Mouse (Mus musculus) heart, adult 2 months (tissue): ENCODE measurements at regions not wholly inside any gene's neighbourhood (a gene's known extent, or its start where the extent isn't known, plus 50 kb on each side); places are given as distances from the start of the nearest gene placed in this dataset.
A peak's percentile ranks its signal among the peaks of the same experiment; 100 is the strongest.

ENCODE experiments used
- DNase-seq, 2 experiments: peaks; one replicate each; pipeline ENCODE4 v3.0.0; 2021
- H3K27ac ChIP-seq: fragments of 200-600 bp; 2 replicates; pipeline ENCODE4 v1.8.1; 2022
- H3K27me3 ChIP-seq: fragments of 200-500 bp; 2 replicates; pipeline ENCODE4 v1.6.1; 2012; ENCODE audit warnings: mild to moderate bottlenecking, low read length, inconsistent platforms, mixed read lengths; ENCODE audit not compliant: control insufficient read depth, insufficient read depth
- H3K36me3 ChIP-seq: fragments of 200-500 bp; 2 replicates; pipeline ENCODE4 v1.6.1; 2012; ENCODE audit warnings: low read length, inconsistent platforms; ENCODE audit not compliant: control insufficient read depth, insufficient read depth
- H3K4me1 ChIP-seq: fragments of 200-500 bp; 2 replicates; pipeline ENCODE4 v1.6.1; 2011; ENCODE audit warnings: low read length; ENCODE audit not compliant: control insufficient read depth, insufficient read depth
- H3K4me3 ChIP-seq: fragments of 200-600 bp; 2 replicates; pipeline ENCODE4 v1.8.1; 2022
- H3K79me2 ChIP-seq: fragments of 200-500 bp; replicated peaks from 2 replicates; pipeline ENCODE4 v1.6.1; 2012; ENCODE audit warnings: mild to moderate bottlenecking, inconsistent platforms, low read length, moderate library complexity, mixed read lengths; ENCODE audit not compliant: control insufficient read depth, insufficient read depth
- H3K9ac ChIP-seq: fragments of 200-500 bp; 2 replicates; pipeline ENCODE4 v1.6.1; 2012; ENCODE audit warnings: low read depth, mild to moderate bottlenecking, control low read depth, inconsistent platforms, low read length, mixed read lengths
- CTCF ChIP-seq: fragments of 200-600 bp; IDR thresholded peaks from 2 replicates; pipeline ENCODE4 v1.8.1; 2022; ENCODE audit warnings: antibody characterized with exemption, mild to moderate bottlenecking, moderate library complexity
- EP300 ChIP-seq: fragments of 200-500 bp; IDR thresholded peaks from 2 replicates; pipeline ENCODE4 v1.6.1; 2011; ENCODE audit warnings: low read depth, low read length, control low read depth; ENCODE audit not compliant: insufficient read depth
- POLR2A ChIP-seq: fragments of 200-500 bp; IDR thresholded peaks from 2 replicates; pipeline ENCODE4 v1.6.1; 2011; ENCODE audit warnings: mild to moderate bottlenecking, low read depth, low read length, control low read depth; ENCODE audit not compliant: insufficient read depth
- WGBS: fragments of 180-500 bp; shearing (Covaris S2); methylation state at CpG from one replicate; pipeline ENCODE4 v1.1.7; 2018; 5-methylcytosine and 5-hydroxymethylcytosine counted together
- intact Hi-C: fragments of 180-260 bp; cut with DNase I; formaldehyde crosslinking; loops from one replicate; pipeline ENCODE4 v1.15.1; 2025

GRCm38 (mm10) chr5:148739141-148739540, 186.6 kb upstream of the Ubl3 start:
- intact Hi-C loops: no loop called here
- no peaks in the 10 kb centered on the region for H3K36me3 ChIP-seq
- H3K4me3 ChIP-seq: no peak overlapping the region
- H3K27ac ChIP-seq: no peak overlapping the region
- no peak overlapping the region for H3K9ac ChIP-seq
- WGBS: 49% methylated on average over 3 of the region's 3 CpGs
- H3K4me1 ChIP-seq: peaks cover 3% of the 10 kb centered on the region
- no peaks in the 10 kb centered on the region for H3K79me2 ChIP-seq
- peak in 1 of 2 experiments; percentile 16 for DNase-seq
- TF ChIP-seq EP300 (no peak), POLR2A (no peak), CTCF (no peak)
- no peaks in the 10 kb centered on the region for H3K27me3 ChIP-seq

- no peaks in the 10 kb centered on the region for H3K79me2 ChIP-seq
- H3K4me3 ChIP-seq: no peak overlapping the region
- intact Hi-C loops: no loop called here
- H3K9ac ChIP-seq: no peak overlapping the region
- no peaks in the 10 kb centered on the region for H3K4me1 ChIP-seq
- DNase-seq: no peak
- no peaks in the 10 kb centered on the region for H3K27me3 ChIP-seq
- H3K27ac ChIP-seq: no peak overlapping the region
- WGBS: 35% methylated on average over 15 of the region's 15 CpGs
- H3K36me3 ChIP-seq: no peaks in the 10 kb centered on the region
- no peak for TF ChIP-seq CTCF
- TF ChIP-seq EP300: no peak
- TF ChIP-seq POLR2A: no peak
These were observed 177.0 kb upstream of the Ubl3 start for GRCm38 (mm10) chr5:148729541-148729940.

- Histone ChIP-seq H3K27ac (no peak overlapping the region), H3K4me3 (no peak overlapping the region), H3K36me3 (no peaks in the 10 kb centered on the region), H3K9ac (no peak overlapping the region), H3K4me1 (no peaks in the 10 kb centered on the region), H3K27me3 (no peaks in the 10 kb centered on the region), H3K79me2 (no peaks in the 10 kb centered on the region)
- intact Hi-C loops: no loop called here
- no peak for DNase-seq
- WGBS: 79% methylated on average over 1 of the region's 1 CpGs
- TF ChIP-seq POLR2A (no peak), EP300 (no peak), CTCF (no peak)
These were observed 175.9 kb upstream of the Ubl3 start for GRCm38 (mm10) chr5:148728492-148728891.

GRCm38 (mm10) chr5:148726442-148726841, 173.9 kb upstream of the Ubl3 start:
- WGBS: 75% methylated on average over 7 of the region's 7 CpGs
- DNase-seq: no peak
- H3K79me2 ChIP-seq: no peaks in the 10 kb centered on the region
- no peaks in the 10 kb centered on the region for H3K36me3 ChIP-seq
- no peaks in the 10 kb centered on the region for H3K4me1 ChIP-seq
- H3K9ac ChIP-seq: no peak overlapping the region
- no peak overlapping the region for H3K27ac ChIP-seq
- TF ChIP-seq CTCF: peak; percentile 48
- TF ChIP-seq EP300: no peak
- TF ChIP-seq POLR2A: no peak
- H3K4me3 ChIP-seq: no peak overlapping the region
- H3K27me3 ChIP-seq: no peaks in the 10 kb centered on the region
- intact Hi-C loops: no loop called here

- no peak for TF ChIP-seq EP300
- no peak for TF ChIP-seq CTCF
- TF ChIP-seq POLR2A: no peak
- no peaks in the 10 kb centered on the region for H3K4me1 ChIP-seq
- H3K27ac ChIP-seq: no peak overlapping the region
- no peak overlapping the region for H3K4me3 ChIP-seq
- no peaks in the 10 kb centered on the region for H3K36me3 ChIP-seq
- H3K27me3 ChIP-seq: no peaks in the 10 kb centered on the region
- WGBS: 57% methylated on average over 6 of the region's 6 CpGs
- no peaks in the 10 kb centered on the region for H3K79me2 ChIP-seq
- intact Hi-C loops: no loop called here
- DNase-seq: no peak
- no peak overlapping the region for H3K9ac ChIP-seq
These were observed 171.9 kb upstream of the Ubl3 start for GRCm38 (mm10) chr5:148724470-148724869.

- Histone ChIP-seq H3K27me3 (no peaks in the 10 kb centered on the region), H3K27ac (no peak overlapping the region), H3K4me1 (no peaks in the 10 kb centered on the region), H3K79me2 (no peaks in the 10 kb centered on the region), H3K9ac (no peak overlapping the region), H3K36me3 (no peaks in the 10 kb centered on the region), H3K4me3 (no peak overlapping the region)
- no peak for DNase-seq
- TF ChIP-seq CTCF: no peak
- TF ChIP-seq POLR2A: no peak
- TF ChIP-seq EP300: no peak
- 92% methylated on average over 11 of the region's 11 CpGs for WGBS
- intact Hi-C loops: no loop called here
These were observed 171.2 kb upstream of the Ubl3 start for GRCm38 (mm10) chr5:148723677-148724227.
